Mouse (Mus musculus): ENCODE results near the gene Lmbr1l. TPM values are rescaled to one million over a fixed set of nuclear protein-coding genes. Genes with fewer than 3 reads are reported as not detected.
A peak's percentile ranks its signal among the peaks of the same experiment; 100 is the strongest.
"Not testable (repeated sequence)": the region's sequence is repeated elsewhere in the genome, so short reads cannot be mapped to it uniquely, and the experiment has no call there.

Lmbr1l gene
- total and polyA plus RNA-seq, 2 experiments from 2014 or later: 20.9 to 51.0 TPM

DNA sequence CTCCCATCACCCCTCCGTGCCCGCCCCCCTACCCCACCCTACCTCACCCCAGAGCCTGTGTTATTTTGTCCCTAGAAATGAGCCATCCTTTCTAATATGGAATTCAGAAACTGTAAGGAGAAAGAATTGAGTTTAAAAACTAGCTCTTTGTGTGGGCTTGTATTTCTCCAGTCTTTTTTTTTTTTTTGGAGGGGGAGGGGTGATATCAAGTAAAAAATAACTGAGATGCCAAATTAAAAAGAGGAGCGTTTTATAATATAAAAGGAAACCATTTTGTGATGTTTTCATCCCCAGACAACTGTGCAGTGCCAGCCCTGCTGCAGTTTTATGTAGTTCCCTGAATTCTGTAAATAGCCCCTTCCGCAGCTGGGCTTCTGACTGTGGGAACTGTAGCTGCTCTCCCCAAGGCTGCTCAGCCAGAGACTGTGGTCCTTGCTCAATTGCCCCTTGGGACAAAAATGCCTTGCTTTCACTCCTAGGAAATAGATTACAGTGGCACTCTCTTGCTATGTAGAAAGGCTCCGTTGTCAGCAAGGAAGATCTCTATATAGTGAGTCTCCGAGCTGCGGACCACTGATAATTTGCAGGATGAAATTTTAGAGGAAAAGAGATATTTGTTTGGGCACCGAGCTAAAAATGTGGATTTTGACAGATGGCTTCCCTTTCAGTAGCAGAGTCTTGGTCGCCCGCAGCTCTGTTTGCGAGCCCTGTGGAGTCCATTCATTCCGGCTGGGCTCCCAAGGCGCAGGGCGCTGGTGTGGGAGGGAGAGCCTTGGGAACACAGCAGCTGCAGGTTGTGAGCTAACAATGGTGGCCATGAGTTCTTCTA, 36.6 kb upstream of the Lmbr1l start:
- ATAC-seq: no peak
- Histone ChIP-seq H3K9me3 (ENCODE audit: low read length) (no peaks in the 10 kb centered on the region), H3K4me1 (ENCODE audit: insufficient read depth, low read length) (no peaks in the 10 kb centered on the region; the same call in 1 of the 2 replicates), H3K27me3 (ENCODE audit: insufficient read depth, low read length) (no peaks in the 10 kb centered on the region), H3K27ac (peak overlapping the region; percentile 100), H3K9ac (replicated peaks; ENCODE audit: low read length) (peak overlapping the region; percentile 81), H3K4me3 (ENCODE audit: low read length) (peak overlapping the region; percentile 90), H3K4me2 (ENCODE audit: low read depth, low read length) (peak overlapping the region; percentile 76), H3K36me3 (ENCODE audit: insufficient read depth, low read length) (no peaks in the 10 kb centered on the region; the same call in 1 of the 2 replicates)
- peak; percentile 81 for DNase-seq (ENCODE audit: low spot score)
- WGBS: 4% methylated on average over 14 of the region's 14 CpGs
- TF ChIP-seq CTCF (IDR thresholded peaks at IDR 0.05; ENCODE audit: low read depth): no peak

DNA sequence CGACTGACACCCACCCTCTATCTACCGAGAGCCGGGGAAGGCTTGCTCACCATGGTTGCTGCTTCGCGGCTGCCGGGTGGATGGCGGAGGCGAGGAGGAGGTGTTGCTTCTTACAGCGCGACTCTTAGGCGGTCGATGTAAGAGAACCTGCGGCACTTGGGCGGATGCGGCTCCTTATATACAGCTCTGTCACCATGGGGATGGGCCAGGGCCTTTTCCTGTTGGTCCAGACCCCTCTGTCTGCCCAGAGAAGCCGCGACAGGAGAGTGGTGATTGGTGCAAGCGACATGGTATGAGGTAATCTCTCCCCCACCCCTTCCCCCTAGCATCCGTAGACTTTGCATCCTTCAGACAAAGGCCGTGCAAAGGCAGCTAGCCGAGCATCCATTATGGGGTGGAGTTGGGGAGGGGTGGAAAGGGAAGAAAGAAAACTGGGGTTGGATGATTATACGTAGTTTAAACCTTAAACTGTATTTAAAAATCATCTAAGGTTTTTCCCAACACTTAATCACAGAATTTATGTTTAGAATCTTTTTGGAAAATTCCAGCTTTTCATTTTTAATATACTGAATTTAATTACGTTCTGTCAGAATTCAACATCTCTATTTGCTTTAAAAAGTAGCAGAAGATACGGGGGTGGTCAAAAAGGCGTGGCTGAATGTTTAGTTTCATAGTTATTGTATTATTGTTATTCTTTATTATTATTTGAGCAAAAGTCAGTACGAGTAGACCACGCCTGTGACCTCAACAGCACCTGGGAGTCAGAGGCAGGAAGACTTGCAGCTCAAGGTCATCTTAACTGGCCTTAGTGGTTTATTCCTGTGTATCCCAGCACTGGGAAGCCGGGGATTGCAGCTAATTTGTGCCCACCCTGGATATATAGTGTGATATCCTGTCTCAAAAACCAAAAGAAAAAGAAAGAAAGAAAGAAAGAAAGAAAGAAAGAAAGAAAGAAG, 35.6 kb upstream of the Lmbr1l start, which contains the start of the genes Gm49450 and Tuba1a:
Gene Gm49450, minus strand, starts transcription at position 151 of the 956 bp plus-strand sequence.
Gene Tuba1a, minus strand, starts transcription at position 303 of the 956 bp plus-strand sequence.
- DNase-seq (ENCODE audit: low spot score): peak; percentile 99
- TF ChIP-seq CTCF (IDR thresholded peaks at IDR 0.05; ENCODE audit: low read depth): no peak
- peak within 1 kb of the TSS; percentile 100 for H3K27ac ChIP-seq
- H3K9me3 ChIP-seq (ENCODE audit: low read length): no peaks in the 10 kb centered on the region
- H3K4me2 ChIP-seq (ENCODE audit: low read depth, low read length): peak within 1 kb of the TSS; percentile 76
- no peaks in the 10 kb centered on the region; the same call in 1 of the 2 replicates for H3K4me1 ChIP-seq (ENCODE audit: insufficient read depth, low read length)
- H3K4me3 ChIP-seq (ENCODE audit: low read length): peak within 1 kb of the TSS; percentile 90
- ATAC-seq: peak; percentile 99
- WGBS: 1% methylated on average over 28 of the region's 28 CpGs
- peak within 1 kb of the TSS; percentile 100 for H3K9ac ChIP-seq (replicated peaks; ENCODE audit: low read length)
- no peaks in the 10 kb centered on the region; the same call in 1 of the 2 replicates for H3K36me3 ChIP-seq (ENCODE audit: insufficient read depth, low read length)
- H3K27me3 ChIP-seq (ENCODE audit: insufficient read depth, low read length): no peaks in the 10 kb centered on the region

DNA sequence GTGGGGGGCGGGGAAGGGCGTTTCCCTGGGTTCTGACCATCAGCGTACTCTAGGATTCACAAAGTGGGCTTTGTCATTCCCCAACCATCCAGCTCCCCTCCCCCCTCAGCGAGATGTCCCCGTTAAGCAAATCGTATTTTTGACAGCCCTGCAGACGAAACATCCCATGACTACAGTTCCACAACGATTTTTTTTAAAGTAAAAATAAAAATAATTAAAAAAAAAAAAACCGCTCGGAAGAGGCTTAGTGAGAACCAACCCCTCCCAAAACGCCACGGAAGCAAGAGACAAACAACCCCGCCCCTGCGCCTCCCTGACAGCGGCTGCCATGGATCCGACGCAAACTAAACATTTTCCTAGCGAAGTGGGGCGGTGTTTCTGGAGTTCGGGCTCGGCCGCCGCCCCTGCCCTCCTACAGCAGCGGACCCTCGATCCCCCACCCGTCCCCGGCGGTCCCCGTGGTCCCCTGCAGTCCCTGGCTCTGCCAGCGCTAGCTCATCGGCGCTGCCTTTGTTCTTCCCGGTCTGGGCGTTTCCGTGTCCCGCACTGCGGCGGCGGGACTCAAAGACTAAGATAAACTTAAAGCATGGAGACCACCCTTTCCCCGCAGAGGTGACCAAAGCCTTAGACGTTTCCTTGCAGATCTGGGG, 34.8 kb upstream of the Lmbr1l start:
- ATAC-seq (peak; percentile 78), DNase-seq (ENCODE audit: low spot score) (peak; percentile 85)
- WGBS: under 1% methylated on average over 41 of the region's 41 CpGs
- Histone ChIP-seq H3K9me3 (ENCODE audit: low read length) (no peaks in the 10 kb centered on the region), H3K4me3 (ENCODE audit: low read length) (peak overlapping the region; percentile 90), H3K4me1 (ENCODE audit: insufficient read depth, low read length) (no peaks in the 10 kb centered on the region; the same call in 1 of the 2 replicates), H3K36me3 (ENCODE audit: insufficient read depth, low read length) (no peaks in the 10 kb centered on the region; the same call in 1 of the 2 replicates), H3K27ac (peak overlapping the region; percentile 100), H3K27me3 (ENCODE audit: insufficient read depth, low read length) (no peaks in the 10 kb centered on the region), H3K9ac (replicated peaks; ENCODE audit: low read length) (peak overlapping the region; percentile 100), H3K4me2 (ENCODE audit: low read depth, low read length) (peak overlapping the region; percentile 76)
- TF ChIP-seq CTCF (IDR thresholded peaks at IDR 0.05; ENCODE audit: low read depth): peak; percentile 53

- Histone ChIP-seq H3K9ac (replicated peaks; ENCODE audit: low read length) (peak overlapping the region; percentile 100), H3K27ac (peak overlapping the region; percentile 100), H3K27me3 (ENCODE audit: insufficient read depth, low read length) (no peaks in the 10 kb centered on the region), H3K4me3 (ENCODE audit: low read length) (peak overlapping the region; percentile 90), H3K4me2 (ENCODE audit: low read depth, low read length) (peak overlapping the region; percentile 76), H3K9me3 (ENCODE audit: low read length) (no peaks in the 10 kb centered on the region), H3K4me1 (ENCODE audit: insufficient read depth, low read length) (no peaks in the 10 kb centered on the region; the same call in 1 of the 2 replicates), H3K36me3 (ENCODE audit: insufficient read depth, low read length) (no peaks in the 10 kb centered on the region; the same call in 1 of the 2 replicates)
- peak; percentile 71 for DNase-seq (ENCODE audit: low spot score)
- ATAC-seq: no peak
- TF ChIP-seq CTCF (IDR thresholded peaks at IDR 0.05; ENCODE audit: low read depth): no peak
- 4% methylated on average over 5 of the region's 5 CpGs for WGBS
Measured at GRCm38 (mm10) chr15:98952063-98952455, 34.0 kb upstream of the Lmbr1l start.

GRCm38 (mm10) chr15:98951122-98952062, 33.4 kb upstream of the Lmbr1l start:
- WGBS: 18% methylated on average over 11 of the region's 15 CpGs
- ATAC-seq; H3K9me3 ChIP-seq (ENCODE audit: low read length); H3K4me1 ChIP-seq (ENCODE audit: insufficient read depth, low read length); H3K27me3 ChIP-seq (ENCODE audit: insufficient read depth, low read length); H3K36me3 ChIP-seq (ENCODE audit: insufficient read depth, low read length): not testable (repeated sequence)
- Histone ChIP-seq H3K4me2 (ENCODE audit: low read depth, low read length) (peak overlapping the region; percentile 76), H3K4me3 (ENCODE audit: low read length) (peak overlapping the region; percentile 90), H3K9ac (replicated peaks; ENCODE audit: low read length) (peak overlapping the region; percentile 100), H3K27ac (peak overlapping the region; percentile 100)
- DNase-seq (ENCODE audit: low spot score): peak; percentile 74
